Mouse (Mus musculus): Measurements from ENCODE around the gene Tax1bp3. TPM values are rescaled to one million over a fixed set of nuclear protein-coding genes. Genes with fewer than 3 reads are reported as not detected.

The Tax1bp3 gene
- total RNA-seq (2023; ENCODE audit: inconsistent age), result 3.9 to 9.7 TPM (median 4.7 TPM) in 4 replicates

GRCm38 (mm10) chr11:73176608-73177508 lies at the start of gene Tax1bp3, which contains the start of gene Emc6:
TSS of gene Tax1bp3 (plus strand) at chr11:73177083.
TSS of gene Emc6 (minus strand) at chr11:73177037.

GRCm38 (mm10) chr11:73137591-73138501 lies 39.0 kb upstream of the Tax1bp3 start, which contains the start of gene Haspin:
TSS of gene Haspin (minus strand) at chr11:73138294.

DNA sequence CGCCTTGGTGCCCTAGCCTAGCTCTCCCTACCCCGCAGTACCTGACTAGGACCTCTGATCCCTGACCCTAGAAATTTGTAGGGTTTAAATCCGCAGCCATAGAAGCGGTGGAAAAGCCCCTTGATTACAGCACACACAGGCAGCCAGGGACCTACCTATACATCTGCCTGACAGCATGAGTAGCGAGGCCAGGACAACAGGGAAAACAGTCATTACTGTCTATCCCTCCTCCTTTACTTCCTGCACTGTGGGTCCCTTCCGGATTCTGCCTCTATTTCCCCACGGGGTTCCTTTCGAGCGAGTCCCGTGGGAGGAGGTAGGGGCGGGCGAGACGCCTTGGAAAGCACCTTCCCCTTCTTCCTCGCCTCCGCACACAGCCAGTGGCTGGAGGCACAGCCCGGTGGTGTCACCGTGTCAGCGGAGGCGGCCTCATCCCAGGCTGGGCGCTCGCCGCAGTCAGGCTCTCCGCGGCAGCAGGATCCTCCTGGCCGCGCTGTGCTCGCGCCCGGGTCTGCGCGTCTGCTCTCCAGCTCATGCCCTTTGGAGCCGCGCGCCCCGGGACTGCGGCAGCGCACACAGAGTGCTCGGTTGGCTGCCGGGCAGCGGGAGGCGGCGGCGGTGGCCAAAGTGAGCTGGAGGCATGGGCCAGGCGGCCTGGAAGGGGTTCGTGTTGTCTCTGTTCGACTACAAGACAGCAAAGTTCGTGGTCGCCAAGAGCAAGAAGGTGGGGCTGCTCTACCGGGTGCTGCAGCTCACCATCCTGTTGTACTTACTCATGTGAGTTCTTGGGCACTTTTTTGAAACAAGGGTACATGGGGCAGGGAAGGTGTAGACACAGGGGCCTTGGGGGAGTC lies 16.7 kb upstream of the Tax1bp3 start, which contains the start of gene P2rx5:
P2rx5 (plus strand) TSS at position 465 of the 854 bp plus-strand sequence.

DNA sequence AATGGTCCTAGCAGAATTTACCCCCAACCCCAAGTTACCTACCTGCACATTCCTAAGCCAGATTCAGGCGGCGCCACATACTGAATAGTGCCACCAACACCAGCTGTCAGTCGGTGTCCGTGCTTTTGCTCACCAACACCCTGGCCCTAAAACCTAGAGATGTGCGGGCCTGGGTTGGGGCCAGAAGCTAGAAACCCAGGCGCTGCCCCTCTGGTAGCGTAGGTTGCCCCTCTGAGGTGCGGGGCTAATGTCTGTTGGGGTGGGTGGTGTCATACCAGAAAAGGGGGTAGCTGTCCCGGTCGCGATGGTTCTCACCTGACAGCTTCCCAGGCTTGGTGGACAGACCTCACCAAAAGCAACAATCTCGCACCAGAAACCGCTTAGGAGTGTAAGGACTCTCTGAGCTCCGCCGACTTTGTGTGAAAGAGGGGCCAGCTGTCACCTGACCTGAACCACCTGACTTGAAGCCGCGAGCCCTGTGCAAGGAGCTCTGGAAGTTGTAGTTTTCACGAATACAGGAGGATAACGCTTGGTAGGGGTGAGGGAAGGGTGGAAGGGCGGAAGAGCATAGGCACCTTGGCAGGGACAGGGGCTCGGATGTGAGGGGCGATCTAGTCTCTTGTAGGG lies 21.8 kb downstream of the Tax1bp3 start, which contains the start of gene Ctns:
Ctns (minus strand) TSS at position 440 of the 627 bp plus-strand sequence.

GRCm38 (mm10) chr11:73199230-73199712 lies 22.4 kb downstream of the Tax1bp3 start, which contains the start of gene Shpk:
TSS of gene Shpk (plus strand) at chr11:73199460.

Other genes with a start within 250 kb of the Tax1bp3 start
- 500 to 559 TPM (median 543 TPM) in 4 replicates for gene Atp2a3, start 215.9 kb upstream of the Tax1bp3 start, total RNA-seq (2023; ENCODE audit: inconsistent age)
- gene P2rx1, start 178.0 kb upstream of the Tax1bp3 start, total RNA-seq (2023; ENCODE audit: inconsistent age), result 2.7 to 4.6 TPM (median 3.6 TPM) in 4 replicates
- gene Camkk1, start 158.1 kb upstream of the Tax1bp3 start, total RNA-seq (2023; ENCODE audit: inconsistent age), result 2.8 to 4.2 TPM (median 3.6 TPM) in 4 replicates
- 16.4 to 18.9 TPM (median 17.8 TPM) in 4 replicates for gene Ncbp3, start 129.3 kb upstream of the Tax1bp3 start, total RNA-seq (2023; ENCODE audit: inconsistent age)
- gene Itgae, start 86.5 kb upstream of the Tax1bp3 start, total RNA-seq (2023; ENCODE audit: inconsistent age), result 0.12 to 0.35 TPM (median 0.22 TPM) in 4 replicates
- gene Haspin, start 38.8 kb upstream of the Tax1bp3 start, total RNA-seq (2023; ENCODE audit: inconsistent age), result 2.9 to 3.7 TPM (median 3.2 TPM) in 4 replicates
- not detected in 4 replicates for gene P2rx5, start 16.7 kb upstream of the Tax1bp3 start, total RNA-seq (2023; ENCODE audit: inconsistent age)
- 44.2 to 53.5 TPM (median 50.1 TPM) in 4 replicates for gene Emc6, start within 50 bp of the Tax1bp3 start, total RNA-seq (2023; ENCODE audit: inconsistent age)
- gene Ctns, start 22.0 kb downstream of the Tax1bp3 start, total RNA-seq (2023; ENCODE audit: inconsistent age), result 24.1 to 31.5 TPM (median 26.0 TPM) in 4 replicates
- 2.8 to 4.0 TPM (median 3.5 TPM) in 4 replicates for gene Shpk, start 22.4 kb downstream of the Tax1bp3 start, total RNA-seq (2023; ENCODE audit: inconsistent age)
- gene Trpv1, start 57.2 kb downstream of the Tax1bp3 start, total RNA-seq (2023; ENCODE audit: inconsistent age), result not detected in 4 replicates
- gene Trpv3, start 90.3 kb downstream of the Tax1bp3 start, total RNA-seq (2023; ENCODE audit: inconsistent age), result not detected in 4 replicates
- gene Aspa, start 152.5 kb downstream of the Tax1bp3 start, total RNA-seq (2023; ENCODE audit: inconsistent age), result 0.42 TPM in 1 of 4 replicates, not detected in the others
- not detected in 4 replicates for gene Gm49340, start 152.7 kb downstream of the Tax1bp3 start, total RNA-seq (2023; ENCODE audit: inconsistent age)
- gene Spata22, start 152.7 kb downstream of the Tax1bp3 start, total RNA-seq (2023; ENCODE audit: inconsistent age), result not detected in 4 replicates
- not detected in 4 replicates for gene Olfr20, start 173.7 kb downstream of the Tax1bp3 start, total RNA-seq (2023; ENCODE audit: inconsistent age)
- gene Olfr376, start 194.2 kb downstream of the Tax1bp3 start, total RNA-seq (2023; ENCODE audit: inconsistent age), result not detected in 4 replicates
- not detected in 4 replicates for gene Olfr1, start 222.5 kb downstream of the Tax1bp3 start, total RNA-seq (2023; ENCODE audit: inconsistent age)

All from B cell, adult (primary cell).